Mouse (Mus musculus): ENCODE results near the gene Spata31d1d. TPM values are rescaled to one million over a fixed set of nuclear protein-coding genes. Genes with fewer than 3 reads are reported as not detected.

Gene Spata31d1d
- polyA plus RNA-seq, 1 experiment from 2014 or later, result not detected

- H3K4me1 ChIP-seq (replicated peaks; ENCODE audit: control insufficient read depth, insufficient read depth, low read length), result no peaks in the 10 kb centered on the region
- H3K9me3 ChIP-seq (ENCODE audit: control insufficient read depth, low read length), result no peaks in the 10 kb centered on the region
- H3K27ac ChIP-seq (ENCODE audit: low read depth), result no peak overlapping the region
- H3K27me3 ChIP-seq (replicated peaks; ENCODE audit: control insufficient read depth, insufficient read depth, low read length), result no peaks in the 10 kb centered on the region
- H3K9ac ChIP-seq (ENCODE audit: low read length), result no peak overlapping the region
- H3K4me2 ChIP-seq (ENCODE audit: low read length), result no peak overlapping the region
- H3K4me3 ChIP-seq (ENCODE audit: low read depth, low read length), result no peak overlapping the region
- WGBS, result 55% methylated on average over 4 of the region's 4 CpGs
- no peaks in the 10 kb centered on the region for H3K36me3 ChIP-seq (ENCODE audit: control insufficient read depth, insufficient read depth, low read length)
- DNase-seq (ENCODE audit: low spot score) (no peak), ATAC-seq (replicated peaks; ENCODE audit: low FRiP score, low TSS enrichment, low read depth) (no peak)
Measured at GRCm38 (mm10) chr13:59679908-59680307, 51.6 kb downstream of the Spata31d1d start.

GRCm38 (mm10) chr13:59679306-59679705 is 52.2 kb downstream of the Spata31d1d start:
- Histone ChIP-seq H3K9ac (ENCODE audit: low read length) (no peak overlapping the region), H3K27me3 (replicated peaks; ENCODE audit: control insufficient read depth, insufficient read depth, low read length) (no peaks in the 10 kb centered on the region), H3K4me2 (ENCODE audit: low read length) (no peak overlapping the region), H3K4me3 (ENCODE audit: low read depth, low read length) (no peak overlapping the region), H3K27ac (ENCODE audit: low read depth) (no peak overlapping the region), H3K36me3 (ENCODE audit: control insufficient read depth, insufficient read depth, low read length) (no peaks in the 10 kb centered on the region), H3K9me3 (ENCODE audit: control insufficient read depth, low read length) (no peaks in the 10 kb centered on the region), H3K4me1 (replicated peaks; ENCODE audit: control insufficient read depth, insufficient read depth, low read length) (peaks cover 3% of the 10 kb centered on the region)
- ATAC-seq (replicated peaks; ENCODE audit: low FRiP score, low TSS enrichment, low read depth) (no peak), DNase-seq (ENCODE audit: low spot score) (no peak)
- 40% methylated on average over 4 of the region's 4 CpGs for WGBS

GRCm38 (mm10) chr13:59676316-59677229 is 55.0 kb downstream of the Spata31d1d start:
- Histone ChIP-seq H3K9ac (ENCODE audit: low read length) (no peak overlapping the region), H3K9me3 (ENCODE audit: control insufficient read depth, low read length) (no peaks in the 10 kb centered on the region), H3K4me2 (ENCODE audit: low read length) (no peak overlapping the region), H3K36me3 (ENCODE audit: control insufficient read depth, insufficient read depth, low read length) (no peaks in the 10 kb centered on the region), H3K4me3 (ENCODE audit: low read depth, low read length) (no peak overlapping the region), H3K4me1 (replicated peaks; ENCODE audit: control insufficient read depth, insufficient read depth, low read length) (peaks cover 13% of the 10 kb centered on the region), H3K27me3 (replicated peaks; ENCODE audit: control insufficient read depth, insufficient read depth, low read length) (no peaks in the 10 kb centered on the region), H3K27ac (ENCODE audit: low read depth) (no peak overlapping the region)
- DNase-seq (ENCODE audit: low spot score), result no peak
- ATAC-seq (replicated peaks; ENCODE audit: low FRiP score, low TSS enrichment, low read depth), result no peak
- WGBS, result 80% methylated on average over 12 of the region's 12 CpGs

Other genes starting within 250 kb of the Spata31d1d start
- gene Agtpbp1, start 146.5 kb downstream of the Spata31d1d start, polyA plus RNA-seq (2014; fragmentation: Nextera tagmentation; extraction: Ambion mirVana), result 22.5 and 26.7 TPM in 2 replicates
- 79.6 and 83.3 TPM in 2 replicates for gene Naa35, start 146.5 kb downstream of the Spata31d1d start, polyA plus RNA-seq (2014; fragmentation: Nextera tagmentation; extraction: Ambion mirVana)
- gene Golm1, start 55.9 kb downstream of the Spata31d1d start, polyA plus RNA-seq (2014; fragmentation: Nextera tagmentation; extraction: Ambion mirVana), result 86.5 and 88.7 TPM in 2 replicates
- not detected in 2 replicates for gene 4921517D22Rik, start 37.6 kb downstream of the Spata31d1d start, polyA plus RNA-seq (2014; fragmentation: Nextera tagmentation; extraction: Ambion mirVana)
- 0.07 TPM in 1 of 2 replicates, not detected in the other for gene Spata31d1a, start 21.4 kb downstream of the Spata31d1d start, polyA plus RNA-seq (2014; fragmentation: Nextera tagmentation; extraction: Ambion mirVana)
- not detected in 2 replicates for gene Spata31d1b, start 19.5 kb downstream of the Spata31d1d start, polyA plus RNA-seq (2014; fragmentation: Nextera tagmentation; extraction: Ambion mirVana)
- gene 1700014D04Rik, start 15.0 kb upstream of the Spata31d1d start, polyA plus RNA-seq (2014; fragmentation: Nextera tagmentation; extraction: Ambion mirVana), result not detected in 2 replicates
- 111 and 115 TPM in 2 replicates for gene Isca1, start 38.1 kb upstream of the Spata31d1d start, polyA plus RNA-seq (2014; fragmentation: Nextera tagmentation; extraction: Ambion mirVana)
- not detected in 2 replicates for gene Gm49354, start 50.5 kb upstream of the Spata31d1d start, polyA plus RNA-seq (2014; fragmentation: Nextera tagmentation; extraction: Ambion mirVana)
- gene Tut7, start 91.4 kb upstream of the Spata31d1d start, polyA plus RNA-seq (2014; fragmentation: Nextera tagmentation; extraction: Ambion mirVana), result 40.8 and 43.6 TPM in 2 replicates

All from intestine, embryonic 14.5 days (tissue).